In genomic region chr11:107031635-107032034, GRCm38 (mm10) we compare ENCODE assay signal across 28 mouse cellular contexts. TPM values are rescaled to one million over a fixed set of nuclear protein-coding genes. Genes with fewer than 3 reads are reported as not detected.
DNase-seq lines count a peak whose midpoint lies in the region; ATAC-seq lines count a peak whose summit lies in the region.
"Had no signal": no experiment of that assay in that cellular context is flagged by ENCODE, and none has a peak within 500 bp of the region (broad histone marks: within the 10 kb centered on the region; RNA-seq: fewer than 3 reads in every experiment).

No protein-coding gene starts in this region.

- peaks cover 13% of the 10 kb centered on the region for H3K36me3 ChIP-seq in hindbrain, embryonic 12.5 days
- no peaks in the 10 kb centered on the region for H3K36me3 ChIP-seq in hindbrain, embryonic 11.5 days (ENCODE audit: control insufficient read depth, insufficient read depth, low read length)
- H3K36me3 ChIP-seq in megakaryocyte, embryonic 14.5 days (replicated peaks; ENCODE audit: low read length), result peaks cover 27% of the 10 kb centered on the region

- ATAC-seq in hindbrain, embryonic 12.5 days (ENCODE audit: low FRiP score), result no peak
- ATAC-seq in hindbrain, embryonic 11.5 days (ENCODE audit: low FRiP score), result no peak
- ATAC-seq in megakaryocyte, adult 5-6 weeks (ENCODE audit: poor library complexity, severe bottlenecking), result no peak
- ATAC-seq: activated CD4-positive, CD25-positive, alpha-beta regulatory T cell, adult 4 months; forebrain, postnatal 0 days had no signal

- H3K9ac ChIP-seq in hindbrain, embryonic 12.5 days, result no peak overlapping the region
- H3K9ac ChIP-seq in hindbrain, embryonic 11.5 days (ENCODE audit: low read depth, low read length), result no peak overlapping the region
- H3K9ac ChIP-seq: forebrain, postnatal 0 days; hindbrain, embryonic 14.5 days; limb, embryonic 13.5 days; lung, embryonic 15.5 days had no signal

- H3K27me3 ChIP-seq in hindbrain, embryonic 12.5 days, result no peaks in the 10 kb centered on the region
- no peaks in the 10 kb centered on the region for H3K27me3 ChIP-seq in hindbrain, embryonic 11.5 days (ENCODE audit: control insufficient read depth, insufficient read depth, low read length)
- H3K27me3 ChIP-seq in megakaryocyte, embryonic 14.5 days (replicated peaks), result peaks cover 2% of the 10 kb centered on the region
- H3K27me3 ChIP-seq: lung, embryonic 15.5 days had no signal

- WGBS in hindbrain, embryonic 12.5 days, result 36% methylated on average over 7 of the region's 7 CpGs
- 34% methylated on average over 7 of the region's 7 CpGs for WGBS in hindbrain, embryonic 11.5 days

- no peak for DNase-seq in hindbrain, embryonic 11.5 days (ENCODE audit: low spot score)
- peak; percentile 36 for DNase-seq in ovary, postnatal 36 days (ENCODE audit: low spot score)
- DNase-seq in ovary, postnatal 10 days (ENCODE audit: low spot score), result no peak
- no peak for DNase-seq in gastrocnemius, adult 8-10 months (ENCODE audit: low spot score in 2 of 2)
- DNase-seq: adrenal gland, adult 2 months; adrenal gland, postnatal 36 days; B cell, adult 2 months; cerebellum, adult 18-20 months; forebrain, postnatal 0 days; gastrocnemius, postnatal 14 days; heart, postnatal 36 days; kidney, adult 18-20 months; kidney, postnatal 36 days; right cerebral cortex, postnatal 4 days; thymus, adult 18-20 months; thymus, postnatal 25 days had no signal

- H3K4me1 ChIP-seq in hindbrain, embryonic 12.5 days, result peaks cover 14% of the 10 kb centered on the region; the same call in 1 of the 2 replicates
- peaks cover under 1% of the 10 kb centered on the region; the same call in 1 of the 2 replicates for H3K4me1 ChIP-seq in hindbrain, embryonic 11.5 days (replicated peaks; ENCODE audit: control insufficient read depth, insufficient read depth, low read length)
- peaks cover 19% of the 10 kb centered on the region for H3K4me1 ChIP-seq in megakaryocyte, embryonic 14.5 days

- H3K27ac ChIP-seq in hindbrain, embryonic 12.5 days, result peak overlapping the region; percentile 44; the same call in 1 of the 2 replicates
- H3K27ac ChIP-seq in hindbrain, embryonic 11.5 days (ENCODE audit: low read depth, low read length), result no peak overlapping the region
- H3K27ac ChIP-seq: hindbrain, embryonic 14.5 days; limb, embryonic 13.5 days; lung, embryonic 15.5 days; stomach, postnatal 0 days had no signal

- H3K4me2 ChIP-seq in hindbrain, embryonic 12.5 days (replicated peaks), result no peak overlapping the region
- no peak overlapping the region for H3K4me2 ChIP-seq in hindbrain, embryonic 11.5 days (replicated peaks; ENCODE audit: low read depth, low read length)
- H3K4me2 ChIP-seq: heart, embryonic 11.5 days; hindbrain, embryonic 14.5 days; limb, embryonic 13.5 days; liver, embryonic 11.5 days; lung, embryonic 15.5 days had no signal

- H3K4me3 ChIP-seq in hindbrain, embryonic 12.5 days, result no peak overlapping the region
- no peak overlapping the region for H3K4me3 ChIP-seq in hindbrain, embryonic 11.5 days (ENCODE audit: low read depth, low read length)
- H3K4me3 ChIP-seq in megakaryocyte, embryonic 14.5 days (replicated peaks), result peak overlapping the region; percentile 26
- H3K4me3 ChIP-seq: limb, embryonic 13.5 days; lung, embryonic 15.5 days had no signal

- no peaks in the 10 kb centered on the region for H3K9me3 ChIP-seq in hindbrain, embryonic 12.5 days (replicated peaks)
- H3K9me3 ChIP-seq in hindbrain, embryonic 11.5 days (ENCODE audit: control insufficient read depth, low read length), result no peaks in the 10 kb centered on the region
- H3K9me3 ChIP-seq in megakaryocyte, embryonic 14.5 days, result no peaks in the 10 kb centered on the region
- H3K9me3 ChIP-seq: limb, embryonic 13.5 days; lung, embryonic 15.5 days had no signal

RNA-seq across cellular contexts. Expression of gene 1810010H24Rik, which starts 6.2 kb away (rescaled TPM):
- 4.3 and 4.5 TPM in 2 replicates for polyA plus RNA-seq in hindbrain, embryonic 12.5 days (2016; fragmentation: Nextera tagmentation; extraction: Ambion mirVana)
- polyA plus RNA-seq in hindbrain, embryonic 11.5 days (2014; fragmentation: Nextera tagmentation; extraction: Ambion mirVana), result 2.7 and 3.3 TPM in 2 replicates
- 1.0 and 1.7 TPM in 2 replicates for polyA plus RNA-seq in megakaryocyte, embryonic 14.5 days (2012; ENCODE audit: insufficient read depth, low replicate concordance)
- total RNA-seq in megakaryocyte, adult 5-6 weeks (2015), result 0.87 and 0.93 TPM in 2 replicates
- 0.15 and 0.41 TPM in 2 replicates for total RNA-seq in megakaryocyte, adult 5-6 weeks (2017)
- 1 to 10 TPM; 1.6 to 2.4 (median 1.9) TPM for total RNA-seq in gastrocnemius, adult 8-10 months (2022)
- total RNA-seq: granulocyte monocyte progenitor cell, adult 5-6 weeks; megakaryocyte progenitor cell, adult 5-6 weeks had no signal

RNA-seq across cellular contexts. Expression of gene Kpna2, which starts 32.3 kb away (rescaled TPM):
- polyA plus RNA-seq in hindbrain, embryonic 12.5 days (2016; fragmentation: Nextera tagmentation; extraction: Ambion mirVana), result 340 and 349 TPM in 2 replicates
- 581 and 643 TPM in 2 replicates for polyA plus RNA-seq in hindbrain, embryonic 11.5 days (2014; fragmentation: Nextera tagmentation; extraction: Ambion mirVana)
- 20.9 TPM in 1 of 2 replicates, not detected in the other for polyA plus RNA-seq in megakaryocyte, embryonic 14.5 days (2012; ENCODE audit: insufficient read depth, low replicate concordance)
- 355 and 377 TPM in 2 replicates for total RNA-seq in megakaryocyte, adult 5-6 weeks (2015)
- total RNA-seq in megakaryocyte, adult 5-6 weeks (2017), result 262 and 286 TPM in 2 replicates
- 10 to 100 TPM in 3 of 4 experiments, 1 to 10 TPM in 1; 8.2 to 15.4 (median 13.4) TPM for total RNA-seq in gastrocnemius, adult 8-10 months (2022)

Comparison
In these comparisons a context has a peak if more than half of its experiments do, and no peak if none do; other contexts are left out.
1. RNA of gene Kpna2, which starts 32.3 kb away (polyA plus RNA-seq): 581 to 643 TPM in hindbrain, embryonic 11.5 days and 340 to 349 TPM in hindbrain, embryonic 12.5 days; 20.9 TPM in megakaryocyte, embryonic 14.5 days; every median in the first group is over 10 times any median in the second.